Mouse (Mus musculus): ENCODE measurements around the gene Fam19a3. TPM values are rescaled to one million over a fixed set of nuclear protein-coding genes. Genes with fewer than 3 reads are reported as not detected.

Fam19a3 gene
- total RNA-seq, 2 experiments from 2014 or later: 2.4 to 3.7 TPM

DNA sequence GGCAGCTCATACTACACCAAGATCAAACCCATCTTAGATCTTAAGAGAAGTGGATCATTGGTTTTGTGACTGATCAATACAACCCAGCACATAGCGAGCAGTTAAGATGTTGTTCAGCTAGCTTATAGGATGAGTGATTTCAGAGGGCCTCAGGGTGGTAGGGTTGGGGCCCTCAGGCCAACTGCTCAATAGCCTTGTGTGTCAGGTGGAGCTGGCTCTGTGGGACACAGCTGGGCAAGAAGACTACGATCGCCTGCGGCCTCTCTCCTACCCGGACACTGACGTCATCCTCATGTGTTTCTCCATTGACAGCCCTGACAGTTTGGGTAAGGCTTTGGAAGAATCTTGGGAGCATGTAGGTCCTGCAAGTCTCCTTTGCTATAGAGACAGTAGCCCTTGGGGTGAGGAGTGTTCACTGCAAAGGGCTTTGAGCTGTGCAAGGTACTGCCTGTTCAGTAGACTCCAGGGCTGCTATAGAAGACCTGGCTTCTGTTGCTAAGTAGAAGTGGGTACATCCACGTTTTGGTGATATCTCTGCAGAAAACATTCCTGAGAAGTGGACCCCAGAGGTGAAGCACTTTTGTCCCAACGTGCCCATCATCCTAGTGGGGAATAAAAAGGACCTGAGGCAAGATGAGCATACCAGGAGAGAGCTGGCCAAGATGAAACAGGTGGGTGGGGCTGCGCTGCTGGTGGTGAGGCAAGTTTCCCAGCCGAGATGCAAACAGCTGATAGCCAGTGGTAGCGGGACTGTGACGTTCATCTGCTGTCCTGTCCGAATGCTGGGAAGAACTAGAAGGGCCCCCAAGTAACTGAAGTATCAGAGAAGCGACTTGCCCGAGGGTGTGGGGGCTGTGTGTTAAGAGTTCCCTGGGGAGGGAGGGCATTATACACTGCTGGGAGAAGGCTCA, 11.0 kb upstream of the Fam19a3 start:
- DNase-seq: no peak

DNA sequence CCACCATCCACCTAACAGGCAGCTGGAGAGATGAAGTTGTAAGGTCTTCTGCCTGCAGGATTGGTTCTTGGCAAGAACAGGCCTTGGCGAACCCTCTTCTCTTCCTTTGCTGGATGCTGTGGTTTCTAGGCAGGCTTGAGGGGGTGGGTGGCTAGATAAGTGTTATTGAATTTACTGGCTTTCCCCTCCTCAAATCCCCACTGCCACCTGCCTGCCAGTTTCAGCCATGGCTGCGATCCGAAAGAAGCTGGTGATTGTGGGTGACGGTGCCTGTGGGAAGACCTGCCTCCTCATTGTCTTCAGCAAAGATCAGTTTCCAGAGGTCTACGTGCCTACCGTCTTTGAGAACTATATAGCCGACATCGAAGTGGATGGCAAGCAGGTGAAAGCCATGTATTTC, 10.0 kb upstream of the Fam19a3 start:
- no peak for DNase-seq

DNA sequence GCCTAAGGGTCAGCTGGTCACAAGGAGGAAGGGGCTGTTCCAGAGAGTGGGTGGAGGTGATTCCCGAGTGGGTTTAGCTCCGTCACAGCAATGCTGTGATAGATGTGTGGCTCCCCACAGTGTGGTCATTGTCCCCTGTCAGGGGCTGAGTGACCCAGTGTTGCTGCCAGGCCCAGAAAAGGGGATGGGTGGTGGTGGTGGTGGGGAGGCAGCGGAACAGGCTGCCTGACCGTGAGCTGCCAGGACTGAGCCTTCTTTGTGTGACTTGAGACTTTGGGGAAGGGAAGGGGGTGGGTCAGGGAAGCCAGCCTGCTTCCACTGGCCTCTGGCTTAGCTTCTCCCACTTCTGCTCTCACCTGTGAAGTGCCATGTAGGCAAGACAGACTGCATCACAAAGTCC, 9.4 kb upstream of the Fam19a3 start:
- DNase-seq: no peak

DNA sequence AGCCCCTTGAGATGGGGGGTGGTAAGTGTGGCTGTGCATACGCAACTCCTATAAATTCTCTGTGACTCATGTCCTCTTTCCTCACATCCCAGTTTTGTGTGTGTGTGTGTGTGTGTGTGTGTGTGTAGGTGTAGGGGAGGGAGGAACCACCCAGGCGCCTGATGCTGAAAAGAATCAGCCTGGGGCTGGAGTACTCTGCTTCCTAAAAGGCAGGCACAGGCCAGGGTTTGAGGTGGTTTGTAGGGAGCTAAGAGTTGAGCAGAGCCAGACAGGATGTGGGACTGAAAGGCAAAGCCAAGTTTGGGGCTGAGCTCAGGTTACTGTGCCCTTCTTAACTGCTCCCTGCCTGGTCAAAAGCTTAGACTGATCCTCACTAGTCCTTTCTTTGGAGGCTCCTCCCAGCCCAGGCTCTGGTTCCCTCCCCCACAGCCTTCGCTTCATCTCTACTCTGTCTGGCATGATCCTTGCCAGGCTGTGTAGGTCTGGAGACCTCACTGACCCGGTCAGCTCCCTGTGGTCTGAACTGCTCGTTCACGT, 8.8 kb upstream of the Fam19a3 start:
- peak; percentile 65 for DNase-seq

DNA sequence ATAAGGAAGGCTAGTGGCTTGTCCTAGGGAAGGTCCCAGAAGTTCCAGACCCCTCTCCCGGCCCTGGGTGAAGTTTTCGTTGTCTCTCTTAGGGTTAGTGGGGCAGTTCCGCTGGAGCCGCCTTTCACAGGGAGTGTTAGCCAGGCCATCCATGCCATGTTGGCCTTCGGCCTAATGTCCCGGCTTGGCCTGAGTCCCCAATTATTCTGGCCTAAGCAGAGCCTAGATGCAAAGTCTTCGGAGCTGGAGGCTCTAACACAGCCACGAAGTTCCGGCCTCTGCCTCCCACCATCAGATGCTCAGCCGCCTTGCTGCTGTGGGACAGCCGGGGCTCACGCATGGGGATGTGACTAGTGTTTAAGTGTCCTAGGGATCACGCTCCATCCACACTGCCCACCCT, 8.2 kb upstream of the Fam19a3 start:
- peak; percentile 66 for DNase-seq

DNA sequence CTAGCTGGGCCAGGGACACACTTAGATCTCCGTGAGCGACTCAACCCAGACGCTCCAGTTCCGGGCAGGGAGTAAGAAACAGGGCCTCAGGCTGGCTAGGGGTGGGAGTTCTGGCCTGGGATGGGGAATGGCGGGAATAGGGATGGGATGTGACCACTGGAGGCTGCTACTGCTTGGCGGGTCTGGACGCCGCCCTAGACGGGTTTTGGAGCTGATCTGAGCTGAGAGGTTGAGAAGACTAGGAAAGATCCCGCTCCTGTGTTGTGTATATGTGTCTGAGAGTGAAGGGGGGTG, 7.6 kb upstream of the Fam19a3 start:
- DNase-seq: peak; percentile 46

DNA sequence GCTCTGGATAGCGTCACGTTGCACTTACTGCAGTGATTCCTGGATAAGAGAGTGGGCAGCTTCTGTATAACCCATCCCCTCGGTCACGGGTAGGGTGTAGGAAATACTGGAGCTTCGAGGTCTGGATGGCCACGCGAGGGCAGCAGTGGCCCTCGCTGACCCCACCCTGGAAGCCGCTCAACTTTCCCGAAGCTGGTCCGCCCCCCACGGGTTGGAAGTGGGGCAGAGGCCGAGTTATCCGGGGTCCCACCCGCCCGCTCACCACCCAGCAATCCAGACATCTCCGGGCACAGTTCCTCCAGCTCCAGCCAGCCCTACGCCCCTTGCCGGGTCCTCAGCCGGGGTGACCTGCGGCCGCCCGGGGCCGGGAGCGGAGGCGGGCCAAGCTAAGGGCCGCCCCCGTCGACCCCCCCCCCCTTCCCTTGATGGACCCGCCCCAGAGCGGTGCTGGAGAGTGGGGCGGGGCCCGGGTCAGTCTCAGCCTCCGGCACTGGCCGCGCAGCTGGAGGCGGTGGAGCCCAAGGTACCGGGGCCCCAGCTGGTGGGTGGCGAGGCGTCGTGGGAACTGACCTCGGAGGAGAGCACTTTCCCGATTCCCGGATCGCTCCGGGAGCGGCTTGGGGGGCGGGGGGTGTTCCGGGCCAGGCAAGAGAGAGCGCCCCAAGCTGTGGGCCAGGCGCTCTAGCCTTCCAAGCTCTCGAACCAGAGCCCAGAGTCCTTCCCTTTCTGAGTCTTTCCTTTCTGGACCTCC, 7.1 kb upstream of the Fam19a3 start:
- peak; percentile 92 for DNase-seq

DNA sequence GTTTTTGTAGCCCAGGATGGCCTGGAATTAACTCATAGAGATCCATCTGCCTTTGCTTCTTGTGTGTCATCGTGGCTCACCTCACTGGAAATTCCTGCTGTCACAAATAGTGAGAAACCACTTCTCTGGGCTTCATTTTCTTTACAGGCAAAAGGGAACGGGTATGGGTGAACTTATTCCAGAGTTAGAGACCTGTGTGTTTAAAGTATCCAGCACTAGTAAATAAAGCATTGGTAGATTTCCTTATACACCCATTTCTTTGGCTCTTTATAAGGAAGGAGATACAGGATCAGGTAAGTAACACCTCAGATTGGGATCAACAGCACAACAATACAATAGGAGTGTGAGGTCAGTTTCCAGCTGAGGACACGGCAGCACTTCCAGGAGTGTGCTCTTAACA, 6.4 kb upstream of the Fam19a3 start, which contains the start of gene Rhoc:
TSS of gene Rhoc (plus strand) at position 301 of the 400 bp plus-strand sequence.
- no peak for DNase-seq

DNA sequence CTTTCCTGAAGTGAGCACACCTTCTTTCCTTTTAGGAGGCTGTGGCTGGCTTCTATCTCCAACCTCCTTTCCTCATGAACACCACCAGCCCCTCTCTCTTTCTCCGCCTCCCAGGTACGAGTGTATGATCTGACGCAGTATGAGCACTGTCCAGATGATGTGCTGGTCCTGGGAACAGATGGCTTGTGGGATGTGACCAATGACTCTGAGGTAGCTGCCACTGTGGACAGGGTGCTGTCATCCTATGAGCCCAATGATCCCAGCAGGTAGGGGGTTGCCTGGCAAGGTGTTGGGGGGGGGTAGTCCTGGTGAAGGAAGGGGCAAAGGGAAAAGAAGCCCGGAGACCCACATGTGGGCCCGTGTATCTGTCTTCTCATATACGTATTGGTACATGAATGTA, 3.6 kb upstream of the Fam19a3 start:
- DNase-seq: no peak

DNA sequence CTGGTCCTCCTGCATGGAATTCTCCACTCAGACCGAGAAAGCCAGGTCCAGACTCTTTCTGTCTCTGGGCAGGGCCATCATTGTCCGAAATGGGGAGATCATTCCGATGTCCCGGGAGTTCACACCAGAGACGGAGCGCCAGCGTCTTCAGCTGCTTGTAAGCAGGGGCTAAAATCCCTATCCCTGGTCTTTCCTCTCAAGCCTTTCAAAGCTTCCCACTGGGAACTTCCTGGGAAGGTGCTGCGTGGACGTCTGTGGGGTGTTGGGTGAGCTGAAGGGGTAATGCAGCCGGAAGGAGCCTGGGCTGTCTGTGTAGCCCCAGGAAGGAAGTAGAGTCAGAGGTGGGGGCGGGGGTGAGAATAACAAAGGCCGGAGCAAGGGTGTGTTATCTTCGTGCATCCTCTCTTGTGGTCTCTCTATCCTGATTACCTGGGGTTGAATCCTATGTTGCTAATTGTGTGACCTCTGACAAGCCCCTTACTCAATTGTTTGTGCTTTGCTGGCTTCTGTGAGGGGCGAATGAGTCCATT, 2.4 kb upstream of the Fam19a3 start:
- no peak for DNase-seq

DNA sequence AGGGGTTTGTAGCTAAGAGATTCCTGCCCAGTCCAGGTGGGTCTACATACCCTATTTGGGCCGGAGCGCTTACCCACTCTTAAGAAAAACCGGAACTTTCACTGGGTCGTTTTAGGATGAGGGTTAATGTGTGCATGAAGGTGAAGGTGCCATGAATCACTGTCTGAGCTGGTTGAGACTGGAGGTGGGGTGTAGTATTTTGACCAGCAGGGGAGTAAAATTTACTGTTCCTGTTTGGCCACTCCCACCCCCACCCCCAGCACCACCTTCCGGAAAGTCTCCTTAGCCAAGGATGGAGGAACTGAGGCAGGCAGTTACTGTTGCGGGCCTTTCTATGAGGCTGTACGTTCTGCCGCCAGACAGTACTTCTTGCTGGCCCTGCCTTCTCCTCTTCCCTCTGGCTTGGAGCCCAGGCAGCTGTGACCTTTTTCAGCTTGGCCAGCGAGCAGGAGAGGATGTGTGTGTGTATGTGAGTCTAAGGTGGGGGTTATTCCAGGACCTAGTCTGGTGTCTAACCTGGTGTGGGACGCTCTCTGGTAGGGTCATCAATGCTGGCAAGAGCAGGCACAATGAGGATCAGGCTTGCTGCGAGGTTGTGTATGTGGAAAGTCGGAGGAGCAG, 531 bp upstream of the Fam19a3 start:
- DNase-seq: peak; percentile 86

DNA sequence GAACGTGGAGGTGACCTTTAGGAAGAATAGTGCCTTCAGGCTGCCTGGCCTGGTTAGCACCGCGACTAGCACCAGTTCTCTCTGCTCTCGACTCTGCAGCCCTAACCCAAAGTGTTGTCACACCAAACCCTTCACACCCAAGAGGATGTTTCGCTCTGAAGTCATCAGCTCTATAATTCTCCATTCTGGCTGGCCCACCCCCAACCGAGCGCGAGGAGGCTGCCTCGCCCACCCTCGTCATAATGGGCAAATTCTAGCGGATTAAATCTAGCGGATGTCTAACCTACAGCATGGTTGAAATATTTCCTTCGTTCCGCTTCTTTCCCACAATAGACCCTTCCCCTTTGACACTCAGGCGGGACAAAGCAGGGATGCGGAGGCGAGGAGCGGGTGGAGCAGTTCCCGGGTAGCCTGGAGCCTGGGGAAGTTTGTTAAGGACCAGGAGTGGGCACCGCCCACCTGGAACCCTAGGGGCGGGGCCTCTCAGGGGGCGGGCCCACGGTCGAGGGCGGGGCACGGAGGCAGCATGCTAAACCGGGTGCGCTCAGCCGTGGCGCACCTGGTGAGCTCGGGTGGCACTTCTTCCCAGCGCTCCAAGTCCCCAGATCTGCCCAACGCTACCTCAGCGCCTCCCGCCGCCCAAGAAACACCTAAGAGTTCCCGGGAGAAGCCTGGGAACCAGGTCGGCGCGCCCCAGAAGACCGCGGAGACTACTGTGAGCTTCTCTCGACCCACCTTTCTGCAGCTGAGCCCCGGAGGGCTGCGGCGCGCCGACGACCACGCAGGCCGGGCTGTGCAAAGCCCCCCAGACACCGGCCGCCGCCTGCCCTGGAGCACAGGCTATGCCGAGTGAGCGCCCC, 849 bp downstream of the Fam19a3 start, which contains the start of gene Ppm1j:
TSS of gene Ppm1j (plus strand) at position 496 of the 860 bp plus-strand sequence.
- peak; percentile 90 for DNase-seq

DNA sequence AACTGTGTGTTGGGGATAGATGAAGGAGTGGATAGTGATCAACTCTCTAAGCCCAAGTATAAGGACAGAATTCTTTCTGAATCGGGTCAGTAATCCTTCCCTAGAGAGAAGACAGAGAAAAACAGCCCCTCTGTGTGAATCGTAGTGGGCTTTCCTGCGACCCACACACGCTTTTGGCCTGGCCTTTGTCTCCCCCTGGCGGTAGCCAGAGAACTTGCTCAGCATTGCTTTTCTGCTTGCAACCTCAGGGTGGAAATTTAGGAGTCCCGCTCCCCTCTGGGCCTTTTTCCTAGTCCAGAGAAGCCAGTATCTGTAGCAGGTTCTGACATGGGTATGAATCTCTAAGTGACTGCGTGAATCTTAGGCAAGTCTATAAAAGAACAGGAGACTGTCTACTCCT, 1.7 kb downstream of the Fam19a3 start:
- DNase-seq: peak; percentile 83

DNA sequence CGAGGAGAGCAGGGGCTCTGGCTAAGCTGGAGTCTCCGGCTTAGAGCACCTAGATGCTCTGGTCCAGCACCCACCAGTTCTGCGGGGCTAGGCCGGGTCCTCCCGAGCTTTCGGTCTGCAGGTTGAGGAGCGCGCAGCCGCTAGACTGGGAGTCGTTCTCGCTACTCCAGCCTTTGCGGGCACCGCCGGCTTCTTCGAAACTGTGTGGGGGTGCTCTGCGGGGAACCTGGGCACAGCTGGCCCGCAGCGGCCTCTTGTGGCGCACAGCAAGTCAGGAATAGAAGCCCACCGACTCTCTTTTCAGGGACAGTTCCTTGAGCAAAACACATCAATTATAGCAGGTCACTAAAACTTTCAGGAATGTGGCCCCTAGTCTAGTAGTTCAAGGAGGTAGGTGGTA, 4.3 kb downstream of the Fam19a3 start:
- peak; percentile 62 for DNase-seq

DNA sequence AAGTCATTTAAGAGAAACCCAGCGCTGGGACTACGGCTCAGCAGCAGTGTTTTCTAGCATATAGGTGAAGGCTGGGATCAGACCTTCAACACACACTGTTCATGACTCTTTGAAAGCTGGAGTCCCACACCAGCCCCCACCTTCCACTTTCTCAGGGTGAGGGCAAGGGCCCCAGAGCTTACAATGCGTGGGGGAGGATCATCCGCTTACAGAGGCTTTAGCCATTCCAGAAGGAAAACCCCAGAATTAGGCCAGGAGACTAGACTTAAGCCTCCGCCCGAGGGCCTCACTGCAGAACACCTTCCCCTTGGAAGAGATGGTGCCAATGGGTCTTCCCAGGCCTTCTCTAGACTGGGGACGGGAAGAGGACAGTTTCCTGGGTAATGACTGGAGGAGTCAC, 8.3 kb downstream of the Fam19a3 start:
- DNase-seq: no peak

DNA sequence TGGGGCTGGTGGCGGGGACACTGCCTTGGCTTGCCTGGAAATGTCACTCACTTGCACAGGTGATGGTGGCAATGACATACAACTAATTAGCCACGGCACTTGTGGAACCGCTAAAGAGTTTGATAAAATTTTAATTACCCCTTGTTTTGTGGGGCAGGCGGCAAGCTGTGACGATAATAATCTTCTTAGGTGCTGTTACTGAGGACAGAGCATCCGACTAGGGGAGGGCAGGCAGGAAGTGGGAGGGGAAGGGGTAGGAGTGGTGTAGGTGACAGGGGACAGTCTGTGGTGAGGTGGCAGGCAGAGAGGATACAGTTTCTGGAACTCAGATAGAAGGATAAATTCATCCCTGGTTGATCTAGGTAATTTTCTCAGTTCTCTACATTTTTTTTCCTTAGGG, 10.2 kb downstream of the Fam19a3 start:
- DNase-seq: no peak

DNA sequence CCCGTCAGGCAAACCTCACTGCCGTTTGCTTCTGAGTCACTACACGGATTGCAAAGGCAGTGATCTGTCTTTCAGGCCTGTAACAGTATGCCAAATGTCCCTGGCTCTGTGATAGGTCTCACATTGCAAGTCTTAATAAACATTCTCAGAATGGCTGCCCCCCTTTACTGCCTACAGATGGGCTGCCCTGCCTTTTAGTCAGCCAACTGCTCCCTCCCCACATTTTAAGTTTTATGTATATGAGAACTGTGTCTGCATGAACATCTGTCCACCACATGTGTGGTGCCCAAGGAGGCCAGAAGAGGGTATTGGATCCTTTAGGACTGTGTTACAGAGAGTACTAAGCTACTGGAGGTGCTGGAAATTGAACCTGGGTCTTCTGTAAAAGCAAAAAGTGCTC, 10.7 kb downstream of the Fam19a3 start:
- no peak for DNase-seq

DNA sequence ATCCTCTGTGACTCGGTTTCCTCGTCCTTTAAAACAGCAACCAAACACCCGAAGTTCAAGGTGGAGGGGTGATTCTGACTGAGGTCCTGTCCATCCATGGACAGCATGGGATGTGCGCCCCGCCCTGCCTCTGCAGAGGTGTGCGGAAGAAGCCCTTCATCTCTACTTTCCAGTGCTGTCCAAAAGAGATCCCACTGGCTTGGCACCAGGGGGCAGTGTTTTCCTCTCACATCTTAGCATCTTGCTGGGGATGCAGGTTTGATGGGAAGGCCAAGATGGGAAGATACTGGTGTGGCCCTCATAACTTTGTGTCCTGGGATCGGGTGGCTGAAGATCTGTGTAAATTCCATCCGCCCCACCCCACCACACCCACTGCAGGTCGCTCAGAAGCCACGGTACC, 11.6 kb downstream of the Fam19a3 start:
- peak; percentile 67 for DNase-seq

DNA sequence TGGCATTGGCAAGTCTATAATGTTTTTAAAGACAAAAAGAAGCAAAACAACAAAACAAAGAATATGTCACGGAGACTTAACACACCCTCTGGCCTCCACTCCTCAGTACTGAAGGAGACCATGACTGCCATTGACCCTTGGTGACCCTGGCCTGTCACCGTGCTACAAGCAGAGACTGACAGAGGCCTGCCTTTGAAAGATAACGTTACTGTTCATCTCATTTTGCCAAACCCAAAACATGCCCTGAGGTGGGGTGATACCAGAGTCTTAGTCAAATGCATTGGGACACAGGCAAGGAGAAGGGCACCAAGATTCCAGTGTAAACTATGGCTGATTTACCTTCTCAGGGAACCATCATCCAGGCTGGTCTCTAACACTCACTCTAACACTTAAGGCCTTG, 12.5 kb downstream of the Fam19a3 start:
- no peak for DNase-seq

DNA sequence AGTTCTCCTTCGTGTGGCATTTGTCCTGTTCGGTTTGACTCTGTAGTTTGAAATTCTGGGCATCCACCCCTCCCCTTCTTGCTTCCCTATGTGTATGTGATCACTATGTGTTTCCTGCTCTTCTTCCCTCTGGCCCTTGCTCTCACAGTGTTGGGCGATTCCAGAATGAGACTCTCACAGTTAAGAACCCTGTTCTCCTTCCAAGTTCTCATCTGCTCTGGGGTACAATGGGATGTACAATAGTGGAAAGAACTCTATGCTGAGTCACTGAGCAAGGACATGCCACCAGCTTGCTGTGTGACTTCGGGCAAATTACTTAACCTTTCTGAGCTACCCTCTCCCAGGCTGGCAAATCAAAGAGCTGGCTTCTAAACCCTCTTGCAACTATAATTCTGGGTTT, 13.9 kb downstream of the Fam19a3 start:
- DNase-seq: no peak

DNA sequence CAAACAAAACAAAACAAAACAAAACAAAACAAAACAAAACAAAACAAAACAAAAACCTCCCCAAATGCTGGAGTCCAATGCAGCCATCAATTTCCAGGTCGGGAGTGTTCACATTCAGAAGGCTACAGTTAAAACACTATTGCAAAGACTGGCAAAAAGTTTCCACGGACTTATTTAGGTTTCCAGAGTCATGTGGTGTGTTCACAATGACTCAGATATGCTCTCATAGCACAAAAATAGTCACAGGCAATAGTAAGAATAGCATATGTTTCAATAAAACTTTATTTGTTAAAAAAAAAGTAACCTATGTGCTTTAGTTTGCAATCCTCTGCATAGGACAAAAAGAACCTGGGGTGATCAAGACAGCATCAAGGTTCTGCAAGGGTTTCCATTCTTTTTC, 14.5 kb downstream of the Fam19a3 start:
- no peak for DNase-seq

DNA sequence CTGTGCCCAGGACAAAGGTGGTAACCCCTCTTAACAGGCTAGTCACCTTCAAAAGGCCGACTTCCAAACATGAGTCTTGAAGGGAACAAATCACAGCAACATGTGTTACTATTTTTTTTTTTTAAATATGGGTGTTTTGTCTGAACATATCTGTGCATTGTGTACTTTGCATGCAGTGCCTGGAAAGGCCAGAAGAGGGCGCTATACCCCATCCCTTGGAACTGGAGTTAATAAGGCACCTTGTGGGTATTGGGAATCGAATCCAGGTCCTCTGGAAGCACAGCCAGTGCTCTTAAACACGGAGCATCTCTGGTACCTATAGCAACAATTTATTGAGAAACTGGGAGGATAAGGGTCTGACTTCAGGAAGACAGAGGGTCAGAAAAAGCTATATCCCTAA, 16.6 kb downstream of the Fam19a3 start:
- no peak for DNase-seq
